Mouse (Mus musculus) embryonic fibroblast, embryonic 13.5 days (primary cell): ENCODE results near the gene Rgs9.

Experiments used
- CTCF ChIP-seq: IDR thresholded peaks from 2 replicates; pipeline ENCODE4 v1.5.1; 2011; ENCODE audit warnings: mild to moderate bottlenecking, control low read depth, low read length, moderate library complexity, borderline replicate concordance; ENCODE audit not compliant: insufficient read depth
- POLR2A ChIP-seq: IDR thresholded peaks from 2 replicates; pipeline ENCODE4 v1.6.1; 2011; ENCODE audit warnings: low read depth, mild to moderate bottlenecking, control low read depth, low read length, moderate library complexity

DNA sequence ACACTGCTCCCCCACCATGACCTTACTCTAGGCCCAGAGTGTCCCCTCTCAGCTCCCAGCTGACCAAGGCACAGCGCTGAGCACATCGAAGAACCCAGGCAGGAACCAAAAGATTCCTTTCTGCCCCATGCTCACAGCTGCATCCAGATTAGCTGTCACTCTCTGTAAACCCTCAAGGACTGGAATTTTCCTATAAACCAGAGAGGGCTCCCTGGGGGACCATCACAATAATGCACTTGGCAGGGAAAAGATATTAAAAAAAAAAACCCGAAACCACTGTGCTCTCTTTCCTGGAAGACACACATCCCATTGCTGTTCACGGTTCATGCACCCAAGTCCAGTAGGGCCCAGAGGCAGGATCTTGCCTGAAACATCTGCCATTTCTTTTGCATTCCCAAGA, 31.4 kb upstream of the Rgs9 start:
- TF ChIP-seq CTCF: no peak
- no peak for TF ChIP-seq POLR2A
